Mouse (Mus musculus): ENCODE results near the gene Cabin1. TPM values are rescaled to one million over a fixed set of nuclear protein-coding genes. Genes with fewer than 3 reads are reported as not detected.

Cabin1 gene
- polyA plus RNA-seq, 1 experiment, result 10.8 TPM

DNA sequence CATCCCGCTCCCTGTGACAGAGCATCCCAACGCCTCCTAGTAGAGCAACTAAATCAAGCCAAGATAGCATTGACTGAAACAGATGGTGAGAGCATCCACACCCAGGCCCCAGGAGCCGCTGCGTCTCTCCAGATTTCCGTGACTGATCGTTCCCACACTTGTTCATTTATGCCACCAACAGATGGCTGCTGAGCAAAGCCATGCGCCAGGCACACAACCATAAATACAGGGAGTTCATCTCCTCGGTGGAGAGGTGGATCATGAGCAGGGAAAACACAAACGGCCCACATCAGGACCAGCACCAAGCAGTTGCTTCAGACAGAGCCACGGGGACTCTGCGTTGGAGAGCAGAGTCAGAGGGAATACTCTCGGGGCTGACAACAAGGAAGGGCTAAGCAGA, 20.8 kb downstream of the Cabin1 start:
- Histone ChIP-seq H3K36me3 (ENCODE audit: control insufficient read depth) (peaks cover 100% of the 10 kb centered on the region), H3K4me1 (ENCODE audit: control insufficient read depth) (no peaks in the 10 kb centered on the region; the same call in 1 of the 2 replicates), H3K27me3 (ENCODE audit: control insufficient read depth) (no peaks in the 10 kb centered on the region)

DNA sequence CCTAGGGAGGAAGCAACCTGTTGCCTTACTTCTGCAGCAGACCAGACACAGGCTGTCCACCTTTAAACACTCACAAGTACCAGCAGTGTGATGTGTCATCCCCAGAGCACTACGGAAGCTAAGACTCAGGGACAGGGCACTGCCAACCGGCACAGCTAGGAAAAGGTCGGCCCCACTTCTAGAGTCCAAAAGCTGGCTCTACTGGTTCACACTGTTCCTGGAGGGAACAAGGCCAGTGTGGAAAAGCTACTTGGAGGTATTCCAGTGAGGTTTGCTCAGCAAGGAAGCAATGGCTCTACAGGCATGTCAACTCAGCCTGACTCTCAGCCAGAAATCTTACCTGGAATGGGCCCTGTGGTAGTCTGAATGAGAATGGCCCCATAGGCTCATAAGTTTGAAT, 23.3 kb downstream of the Cabin1 start:
- TF ChIP-seq GATA1 (IDR thresholded peaks at IDR 0.05; ENCODE audit: low read length) (no peak), TAL1 (IDR thresholded peaks at IDR 0.05; ENCODE audit: low read length) (no peak)
- Histone ChIP-seq H3K4me1 (ENCODE audit: control insufficient read depth) (peaks cover 3% of the 10 kb centered on the region), H3K36me3 (ENCODE audit: control insufficient read depth) (peaks cover 100% of the 10 kb centered on the region), H3K4me3 (replicated peaks) (no peak overlapping the region), H3K27me3 (ENCODE audit: control insufficient read depth) (no peaks in the 10 kb centered on the region), H3K9me3 (ENCODE audit: control insufficient read depth, low read length) (no peaks in the 10 kb centered on the region)

More for the DNA sequence above, 20.8 kb downstream of the Cabin1 start:
- Histone ChIP-seq H3K9me3 (ENCODE audit: control insufficient read depth, low read length) (no peaks in the 10 kb centered on the region), H3K4me3 (replicated peaks) (no peak overlapping the region)
- TF ChIP-seq GATA1 (IDR thresholded peaks at IDR 0.05; ENCODE audit: low read length) (no peak), TAL1 (IDR thresholded peaks at IDR 0.05; ENCODE audit: low read length) (no peak)

DNA sequence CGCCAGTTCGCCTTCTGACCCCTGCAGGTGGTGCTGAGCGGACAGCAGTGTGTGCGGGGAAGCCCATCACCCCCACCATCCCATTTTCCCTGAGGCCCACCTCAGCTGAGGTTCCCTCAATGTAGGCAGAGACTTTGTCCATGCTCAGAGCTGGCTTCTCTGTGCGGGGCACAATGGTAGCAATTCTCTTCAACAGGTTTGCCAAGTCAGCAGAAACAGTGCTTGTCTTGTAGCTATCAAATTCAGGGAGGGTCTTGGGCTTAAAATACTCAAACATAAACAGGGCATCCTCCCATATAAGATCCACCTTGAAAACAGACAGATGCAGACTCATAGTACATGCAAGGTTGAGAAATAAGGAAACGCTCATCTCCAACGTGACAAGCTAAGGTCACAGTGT, 38.7 kb downstream of the Cabin1 start:
- Histone ChIP-seq H3K4me3 (replicated peaks) (no peak overlapping the region), H3K27me3 (ENCODE audit: control insufficient read depth) (no peaks in the 10 kb centered on the region), H3K9me3 (ENCODE audit: control insufficient read depth, low read length) (no peaks in the 10 kb centered on the region), H3K4me1 (ENCODE audit: control insufficient read depth) (no peaks in the 10 kb centered on the region), H3K36me3 (ENCODE audit: control insufficient read depth) (peaks cover 100% of the 10 kb centered on the region)
- TF ChIP-seq TAL1 (IDR thresholded peaks at IDR 0.05; ENCODE audit: low read length) (no peak), GATA1 (IDR thresholded peaks at IDR 0.05; ENCODE audit: low read length) (no peak)

DNA sequence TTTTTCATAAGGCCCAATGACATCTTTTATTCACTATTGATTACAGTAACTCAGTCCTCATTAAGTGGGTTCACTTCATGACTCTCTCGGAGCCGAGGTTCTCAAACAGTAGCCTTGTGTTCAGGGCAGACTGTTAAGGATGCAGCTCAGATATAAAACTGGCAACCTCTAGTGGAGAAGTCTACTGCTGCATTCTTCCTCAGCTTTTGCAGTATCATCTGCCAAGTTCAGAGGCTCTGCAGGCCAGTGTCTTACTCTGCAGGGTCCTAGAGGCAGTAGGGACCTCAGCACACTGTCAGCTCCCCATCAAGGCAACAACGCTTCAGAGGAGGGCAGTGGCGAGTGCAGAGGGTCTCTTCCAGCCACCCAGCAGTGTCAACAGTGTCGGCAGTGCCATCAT, 43.9 kb downstream of the Cabin1 start:
- no peaks in the 10 kb centered on the region for H3K27me3 ChIP-seq (ENCODE audit: control insufficient read depth)
- no peak overlapping the region for H3K4me3 ChIP-seq (replicated peaks)
- no peak for TF ChIP-seq TAL1 (IDR thresholded peaks at IDR 0.05; ENCODE audit: low read length)
- H3K4me1 ChIP-seq (ENCODE audit: control insufficient read depth), result no peaks in the 10 kb centered on the region; the same call in 1 of the 2 replicates
- H3K36me3 ChIP-seq (ENCODE audit: control insufficient read depth), result peaks cover 100% of the 10 kb centered on the region
- no peaks in the 10 kb centered on the region for H3K9me3 ChIP-seq (ENCODE audit: control insufficient read depth, low read length)

DNA sequence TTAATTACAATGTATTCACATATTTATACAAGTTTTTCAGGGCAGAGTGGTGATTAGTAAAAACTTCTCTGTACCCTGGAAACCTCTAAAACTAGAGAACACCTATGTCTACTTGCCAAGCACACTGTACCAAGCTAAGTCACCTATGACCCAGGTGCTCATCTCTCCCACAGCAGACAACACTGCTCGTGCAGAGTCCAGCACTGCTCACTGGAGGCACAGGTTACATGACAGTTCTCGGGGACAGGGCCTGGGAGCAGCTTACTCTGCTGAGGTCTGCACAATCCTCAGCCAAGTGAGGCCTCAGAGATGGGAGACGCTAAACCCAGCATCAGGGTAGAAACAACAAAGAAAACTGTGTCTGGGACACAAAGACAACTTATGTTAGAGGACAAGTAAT, 49.3 kb downstream of the Cabin1 start:
- TF ChIP-seq GATA1 (IDR thresholded peaks at IDR 0.05; ENCODE audit: low read length) (no peak), TAL1 (IDR thresholded peaks at IDR 0.05; ENCODE audit: low read length) (no peak)
- Histone ChIP-seq H3K36me3 (ENCODE audit: control insufficient read depth) (peaks cover 100% of the 10 kb centered on the region), H3K4me3 (replicated peaks) (no peak overlapping the region), H3K4me1 (ENCODE audit: control insufficient read depth) (peaks cover 3% of the 10 kb centered on the region), H3K27me3 (ENCODE audit: control insufficient read depth) (no peaks in the 10 kb centered on the region), H3K9me3 (ENCODE audit: control insufficient read depth, low read length) (no peaks in the 10 kb centered on the region)

DNA sequence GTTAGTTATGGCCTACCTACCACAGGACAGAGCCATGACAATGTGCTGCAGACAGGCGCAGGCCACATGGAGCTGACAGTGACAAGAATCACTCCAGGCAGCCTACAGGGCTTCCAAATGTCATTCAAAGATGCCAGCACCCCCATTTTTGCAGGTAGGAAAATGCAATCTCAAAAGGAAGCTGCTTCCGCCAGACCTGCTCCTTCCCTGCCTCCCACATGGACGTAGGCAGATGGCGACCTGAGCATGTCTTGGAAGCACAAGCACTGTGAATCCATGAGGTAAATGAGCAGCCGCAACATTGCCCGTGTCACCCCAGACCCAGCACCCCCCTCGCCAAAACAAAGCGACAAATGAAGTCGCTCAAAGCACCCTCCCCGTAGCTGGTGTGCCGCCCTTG, 51.1 kb downstream of the Cabin1 start:
- no peaks in the 10 kb centered on the region for H3K27me3 ChIP-seq (ENCODE audit: control insufficient read depth)
- no peak overlapping the region for H3K4me3 ChIP-seq (replicated peaks)
- peaks cover 100% of the 10 kb centered on the region for H3K36me3 ChIP-seq (ENCODE audit: control insufficient read depth)
- H3K9me3 ChIP-seq (ENCODE audit: control insufficient read depth, low read length), result no peaks in the 10 kb centered on the region
- H3K4me1 ChIP-seq (ENCODE audit: control insufficient read depth), result peaks cover 20% of the 10 kb centered on the region
- TF ChIP-seq GATA1 (IDR thresholded peaks at IDR 0.05; ENCODE audit: low read length), result no peak
- no peak for TF ChIP-seq TAL1 (IDR thresholded peaks at IDR 0.05; ENCODE audit: low read length)

DNA sequence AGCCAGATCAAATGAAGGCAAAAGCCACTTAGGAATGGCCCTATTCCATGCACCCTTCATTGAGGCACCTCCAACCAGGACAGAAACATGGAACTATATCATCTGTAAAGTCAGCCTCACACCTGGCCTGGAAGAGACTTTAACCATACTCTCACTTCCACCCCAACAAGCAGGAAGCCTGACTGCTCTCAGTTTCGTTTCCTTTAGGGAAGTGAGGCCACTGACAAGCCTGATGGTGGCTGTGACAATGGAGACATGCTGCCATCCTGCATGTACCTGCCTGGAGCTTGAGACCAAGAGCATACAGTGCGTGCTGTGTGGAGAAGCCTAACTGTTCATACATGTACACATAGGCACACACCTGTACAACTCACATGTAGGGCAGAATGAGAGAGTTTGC, 53.9 kb downstream of the Cabin1 start:
- H3K36me3 ChIP-seq (ENCODE audit: control insufficient read depth), result peaks cover 98% of the 10 kb centered on the region

DNA sequence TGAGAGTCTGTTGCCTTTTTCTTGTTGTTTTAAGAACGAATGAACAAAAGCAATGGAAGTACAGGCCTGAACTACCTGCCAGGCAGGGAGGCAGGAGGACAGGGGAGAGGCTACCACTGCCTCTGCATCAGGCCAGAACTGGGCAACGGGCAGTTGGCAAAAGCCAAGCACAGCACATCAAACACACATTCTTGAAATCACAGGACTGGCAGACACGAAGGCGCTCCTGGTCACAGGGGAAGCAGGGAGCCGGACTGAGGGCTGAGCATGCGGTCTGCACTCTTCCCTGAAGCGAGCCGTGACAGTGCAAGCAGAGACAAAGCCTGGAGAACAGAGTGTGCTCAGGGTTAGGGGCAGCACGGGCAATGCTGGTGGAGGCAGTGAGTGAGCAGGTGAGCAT, 54.9 kb downstream of the Cabin1 start:
- no peak for TF ChIP-seq TAL1 (IDR thresholded peaks at IDR 0.05; ENCODE audit: low read length)
- no peak for TF ChIP-seq GATA1 (IDR thresholded peaks at IDR 0.05; ENCODE audit: low read length)
- no peaks in the 10 kb centered on the region for H3K27me3 ChIP-seq (ENCODE audit: control insufficient read depth)
- H3K4me1 ChIP-seq (ENCODE audit: control insufficient read depth), result peaks cover 58% of the 10 kb centered on the region
- no peak overlapping the region for H3K4me3 ChIP-seq (replicated peaks)
- no peaks in the 10 kb centered on the region for H3K9me3 ChIP-seq (ENCODE audit: control insufficient read depth, low read length)
- H3K36me3 ChIP-seq (ENCODE audit: control insufficient read depth), result peaks cover 98% of the 10 kb centered on the region

More for the DNA sequence above, 53.9 kb downstream of the Cabin1 start:
- TF ChIP-seq TAL1 (IDR thresholded peaks at IDR 0.05; ENCODE audit: low read length), result no peak
- no peak for TF ChIP-seq GATA1 (IDR thresholded peaks at IDR 0.05; ENCODE audit: low read length)
- Histone ChIP-seq H3K9me3 (ENCODE audit: control insufficient read depth, low read length) (no peaks in the 10 kb centered on the region), H3K4me3 (replicated peaks) (no peak overlapping the region), H3K4me1 (ENCODE audit: control insufficient read depth) (peaks cover 48% of the 10 kb centered on the region), H3K27me3 (ENCODE audit: control insufficient read depth) (no peaks in the 10 kb centered on the region)

DNA sequence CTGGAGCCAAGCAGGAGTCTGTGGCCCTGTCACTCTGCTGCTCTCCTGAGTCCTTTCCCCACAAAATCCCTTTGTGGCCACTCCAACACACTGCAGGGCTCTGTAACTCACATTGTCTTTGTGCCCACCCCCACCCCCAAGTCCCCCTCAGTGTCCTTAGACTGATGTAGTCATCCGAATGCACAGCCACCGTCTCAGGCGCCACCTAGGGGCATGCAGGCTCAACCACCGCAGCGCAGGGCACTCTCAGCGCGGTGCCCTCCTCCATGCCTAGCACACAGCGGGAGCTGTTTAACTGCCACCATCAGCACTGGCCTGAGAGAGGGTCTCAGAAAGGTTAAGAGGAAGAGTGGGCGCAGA, 55.5 kb downstream of the Cabin1 start:
- H3K27me3 ChIP-seq (ENCODE audit: control insufficient read depth), result no peaks in the 10 kb centered on the region
- H3K4me3 ChIP-seq (replicated peaks), result no peak overlapping the region
- H3K9me3 ChIP-seq (ENCODE audit: control insufficient read depth, low read length), result no peaks in the 10 kb centered on the region
- TF ChIP-seq TAL1 (IDR thresholded peaks at IDR 0.05; ENCODE audit: low read length) (no peak), GATA1 (IDR thresholded peaks at IDR 0.05; ENCODE audit: low read length) (no peak)
- peaks cover 98% of the 10 kb centered on the region for H3K36me3 ChIP-seq (ENCODE audit: control insufficient read depth)
- H3K4me1 ChIP-seq (ENCODE audit: control insufficient read depth), result peaks cover 64% of the 10 kb centered on the region

DNA sequence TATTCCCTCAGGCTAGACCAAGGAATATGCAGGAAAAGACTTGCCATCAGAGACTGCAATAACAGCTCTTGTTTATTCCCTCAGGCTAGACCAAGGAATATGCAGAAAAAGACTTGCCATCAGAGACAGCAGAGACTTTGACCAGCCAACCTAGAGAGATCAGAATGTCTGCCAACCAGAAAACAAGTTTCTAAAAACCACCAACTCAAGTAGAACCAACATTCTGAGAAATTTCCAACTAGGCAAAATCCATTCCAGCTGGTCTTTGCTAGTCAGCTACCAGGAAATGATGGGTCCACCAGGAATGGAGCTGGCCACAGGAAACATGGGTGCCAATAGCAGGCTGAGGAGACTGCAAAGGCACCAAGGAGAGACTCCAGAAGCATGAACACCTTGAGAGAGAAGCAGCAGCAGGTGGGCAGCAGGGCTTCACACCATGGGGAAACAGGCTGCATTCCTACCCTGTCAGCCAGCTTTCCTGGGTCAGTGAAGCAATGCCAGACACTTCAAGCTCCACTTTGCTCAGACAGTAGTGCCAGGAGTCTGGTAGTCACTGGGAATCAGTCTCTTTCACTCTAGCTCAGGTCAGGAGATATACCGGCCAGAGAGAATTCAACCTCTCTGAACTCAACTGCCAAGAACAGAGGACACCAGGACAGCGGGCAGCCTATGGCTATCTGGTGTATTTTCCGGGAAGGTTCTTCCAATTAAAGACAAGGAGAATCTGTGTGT, 56.1 kb downstream of the Cabin1 start:
- Histone ChIP-seq H3K4me1 (ENCODE audit: control insufficient read depth) (peaks cover 70% of the 10 kb centered on the region), H3K9me3 (ENCODE audit: control insufficient read depth, low read length) (no peaks in the 10 kb centered on the region), H3K27me3 (ENCODE audit: control insufficient read depth) (no peaks in the 10 kb centered on the region), H3K4me3 (replicated peaks) (no peak overlapping the region), H3K36me3 (ENCODE audit: control insufficient read depth) (peaks cover 98% of the 10 kb centered on the region)
- TF ChIP-seq GATA1 (IDR thresholded peaks at IDR 0.05; ENCODE audit: low read length) (no peak), TAL1 (IDR thresholded peaks at IDR 0.05; ENCODE audit: low read length) (no peak)

All from erythroblast, embryonic 14.5 days (primary cell).